Mouse (Mus musculus): ENCODE data around the gene Gpd2. TPM values are rescaled to one million over a fixed set of nuclear protein-coding genes. Genes with fewer than 3 reads are reported as not detected.

The Gpd2 gene
- 100 to 1,000 TPM; 155 to 233 TPM for total RNA-seq (2021)
- long read RNA-seq, experiment 1, full-length matches to known transcripts = 20 of 289 reads
- long read RNA-seq, experiment 1, partial matches to known transcripts = 17 of 289 reads
- long read RNA-seq, experiment 1, other reads (novel, unspliced or antisense) = 252 of 289 reads
- long read RNA-seq, experiment 2, full-length matches to known transcripts = 22 of 297 reads
- long read RNA-seq, experiment 2, partial matches to known transcripts = 23 of 297 reads
- long read RNA-seq, experiment 2, other reads (novel, unspliced or antisense) = 252 of 297 reads

DNA sequence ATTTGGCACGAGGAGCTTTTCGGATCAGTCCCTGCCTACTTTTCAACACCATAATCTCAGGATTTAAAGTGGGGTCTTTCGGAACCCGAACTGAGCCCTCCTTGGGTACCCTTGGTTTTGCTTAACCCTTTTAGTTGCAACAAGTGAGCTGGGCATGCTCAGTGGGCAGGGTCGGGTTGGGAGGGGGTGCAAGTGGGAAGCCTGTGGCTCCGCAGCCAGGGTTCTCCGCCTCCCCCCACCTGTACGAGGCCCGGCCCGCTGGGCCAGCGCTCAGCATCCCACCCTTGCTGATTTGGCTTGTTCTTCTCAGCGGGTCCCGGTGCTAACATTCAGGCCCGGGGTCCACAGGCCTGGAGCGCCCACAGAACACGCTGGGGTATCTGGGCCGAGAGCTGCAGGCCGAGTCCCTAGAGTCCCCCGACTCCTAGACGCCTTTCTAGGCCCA lies at the start of gene Gpd2:
Gpd2 (plus strand) TSS at position 161 of the 445 bp plus-strand sequence.
- H3K4me3 ChIP-seq = peak within 1 kb of the TSS; percentile 86
- peak within 1 kb of the TSS; percentile 99 for H3K27ac ChIP-seq
- TF ChIP-seq CTCF (IDR thresholded peaks at IDR 0.05) = no peak
- no peak for DNase-seq
- intact Hi-C loops (cut with DNase I) = loop anchor here (10.0 kb wide), 2 partner anchors 67 to 113 kb away; partner anchors contain the start of gene Nr4a2

DNA sequence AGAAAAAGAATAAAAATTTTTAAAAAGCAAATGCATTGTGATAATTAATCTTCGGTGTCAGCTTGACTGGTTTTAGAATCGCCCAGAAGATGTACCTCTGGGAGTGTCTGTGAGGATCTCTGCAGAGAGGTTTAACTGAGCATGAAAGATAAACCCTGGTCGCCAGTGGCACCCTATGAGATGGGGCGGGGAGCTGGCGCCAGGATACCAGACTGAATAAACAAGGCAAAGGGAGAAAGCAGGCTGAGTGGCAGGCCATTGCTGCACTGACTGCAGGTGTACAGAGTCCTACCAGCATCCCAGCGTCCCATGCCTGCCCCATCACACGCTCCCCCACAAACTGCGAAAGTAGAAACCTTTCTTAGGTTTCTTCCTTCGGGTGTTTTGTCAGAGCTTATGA lies 49.2 kb upstream of the Gpd2 start:
- Histone ChIP-seq H3K27ac (no peak overlapping the region), H3K4me3 (no peak overlapping the region)
- TF ChIP-seq CTCF (IDR thresholded peaks at IDR 0.05) = no peak
- intact Hi-C loops (cut with DNase I) = no loop called here
- no peak for DNase-seq

DNA sequence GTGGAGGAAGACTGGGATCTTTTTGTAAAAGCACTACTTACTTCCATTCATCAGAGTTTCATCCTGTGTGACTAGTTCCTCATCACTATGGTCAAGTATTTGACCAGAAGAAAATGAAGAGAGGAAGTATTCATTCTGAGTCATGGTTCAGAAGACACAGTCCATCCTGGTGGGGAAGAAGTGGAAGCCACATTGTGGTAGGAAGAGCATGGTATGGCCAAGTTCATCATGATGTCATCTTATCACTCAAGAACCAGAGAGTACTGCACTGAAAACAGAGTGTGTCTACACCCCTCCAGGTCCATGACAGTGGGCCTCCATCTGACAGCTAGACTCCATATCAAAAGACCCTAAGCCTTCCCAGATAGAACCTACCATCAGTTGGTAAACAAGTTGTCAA lies 46.6 kb upstream of the Gpd2 start:
- TF ChIP-seq CTCF (IDR thresholded peaks at IDR 0.05) = no peak
- DNase-seq = no peak
- Histone ChIP-seq H3K4me3 (no peak overlapping the region), H3K27ac (no peak overlapping the region)
- intact Hi-C loops (cut with DNase I) = no loop called here

DNA sequence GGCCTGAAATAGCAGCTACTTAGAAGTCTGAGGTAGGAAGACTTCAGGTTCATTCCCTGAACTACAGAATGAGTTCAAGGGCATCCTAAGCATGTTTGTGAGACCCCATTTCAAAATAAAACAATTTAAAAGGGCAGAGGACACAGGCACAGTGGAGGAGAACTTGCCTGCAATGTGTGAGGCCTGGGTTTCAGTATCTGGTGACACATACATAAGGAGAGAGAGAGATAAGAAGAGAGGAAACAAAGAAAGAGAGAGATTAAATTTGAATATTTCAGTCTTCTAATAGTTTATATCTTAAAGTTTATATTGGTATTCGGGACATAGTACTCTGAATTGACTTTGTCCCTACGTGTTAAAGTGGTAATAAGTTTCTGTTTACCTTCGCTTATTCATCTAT lies 38.4 kb upstream of the Gpd2 start:
- Histone ChIP-seq H3K27ac (peak overlapping the region; percentile 25; the same call in 1 of the 2 replicates), H3K4me3 (no peak overlapping the region)
- intact Hi-C loops (cut with DNase I) = no loop called here
- TF ChIP-seq CTCF (IDR thresholded peaks at IDR 0.05) = no peak
- no peak for DNase-seq

DNA sequence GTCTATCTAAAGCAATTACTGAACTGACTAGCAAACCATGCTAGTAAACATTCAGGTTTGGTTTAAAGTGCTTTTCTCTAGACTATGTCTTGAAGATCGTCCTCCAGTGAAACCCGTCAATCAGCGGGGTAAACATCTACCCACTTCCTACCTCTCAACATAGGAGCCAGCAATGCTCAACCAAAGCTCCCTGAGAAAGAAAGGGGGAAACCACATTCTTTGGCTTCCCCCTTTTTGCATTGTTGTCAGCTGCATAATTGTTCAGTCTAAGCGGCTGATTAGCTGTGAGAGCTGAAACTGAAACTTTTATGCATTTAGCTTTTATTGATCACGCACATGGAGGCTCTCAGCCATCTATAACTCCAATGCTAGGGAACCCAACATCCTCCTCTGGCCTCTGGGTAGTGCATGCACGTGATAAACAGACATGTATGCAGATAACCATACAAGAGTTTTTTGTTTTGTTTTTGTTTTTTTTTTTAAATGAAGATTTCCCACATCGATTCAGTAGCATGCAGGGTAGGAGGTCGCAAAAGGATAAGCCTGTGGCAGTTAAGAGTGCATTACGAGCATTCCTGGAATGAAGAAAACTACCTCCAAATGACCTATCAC lies 28.9 kb upstream of the Gpd2 start:
- no peak for TF ChIP-seq CTCF (IDR thresholded peaks at IDR 0.05)
- no peak for DNase-seq
- H3K27ac ChIP-seq = no peak overlapping the region
- no peak overlapping the region for H3K4me3 ChIP-seq
- intact Hi-C loops (cut with DNase I) = no loop called here

DNA sequence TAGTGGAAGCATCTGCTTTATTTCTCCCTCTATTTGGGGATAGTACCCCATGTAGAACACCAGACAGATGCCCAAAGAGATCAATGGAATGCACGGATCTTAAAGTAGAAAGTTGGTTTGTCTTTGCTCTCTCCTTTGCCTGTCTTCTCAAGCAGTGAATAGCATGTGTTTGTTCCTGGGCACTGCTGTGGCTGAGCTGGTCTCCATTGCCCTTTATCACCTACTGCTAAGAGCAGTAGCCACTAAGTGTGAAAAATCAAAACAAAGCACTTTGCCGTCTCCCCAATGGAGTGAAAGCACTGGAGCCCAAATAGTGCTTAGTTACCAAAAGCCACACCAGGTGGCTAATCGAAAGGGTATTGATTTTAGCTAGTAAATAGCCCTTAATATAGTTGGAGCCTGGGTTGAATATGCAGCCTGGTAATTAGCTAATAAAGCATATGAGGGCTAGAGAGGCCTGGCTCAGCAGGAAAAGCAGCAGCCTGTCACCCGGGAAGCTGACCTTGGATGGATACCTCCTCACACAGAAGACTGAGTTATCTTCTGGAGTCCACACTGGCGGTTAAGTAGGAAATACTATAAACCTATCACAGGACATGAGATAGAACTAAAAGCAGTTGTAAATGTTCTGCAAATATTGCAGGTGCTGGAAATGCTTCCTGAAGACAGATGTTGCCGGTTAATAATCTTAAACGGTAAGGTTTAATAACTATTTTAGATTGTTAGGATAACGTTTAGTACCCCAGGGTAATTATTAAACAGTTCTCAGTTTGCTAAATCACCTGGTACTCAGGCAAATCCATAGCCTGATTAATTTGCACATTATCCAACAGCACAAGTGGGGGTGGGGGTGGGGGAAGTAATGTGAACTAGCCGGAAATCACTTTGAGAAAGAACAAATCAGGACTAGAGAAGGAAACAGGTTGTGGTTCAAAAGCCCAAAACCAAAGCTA lies 26.1 kb upstream of the Gpd2 start:
- no peak for TF ChIP-seq CTCF (IDR thresholded peaks at IDR 0.05)
- no peak for DNase-seq
- H3K27ac ChIP-seq = no peak overlapping the region
- intact Hi-C loops (cut with DNase I) = no loop called here
- H3K4me3 ChIP-seq = no peak overlapping the region

DNA sequence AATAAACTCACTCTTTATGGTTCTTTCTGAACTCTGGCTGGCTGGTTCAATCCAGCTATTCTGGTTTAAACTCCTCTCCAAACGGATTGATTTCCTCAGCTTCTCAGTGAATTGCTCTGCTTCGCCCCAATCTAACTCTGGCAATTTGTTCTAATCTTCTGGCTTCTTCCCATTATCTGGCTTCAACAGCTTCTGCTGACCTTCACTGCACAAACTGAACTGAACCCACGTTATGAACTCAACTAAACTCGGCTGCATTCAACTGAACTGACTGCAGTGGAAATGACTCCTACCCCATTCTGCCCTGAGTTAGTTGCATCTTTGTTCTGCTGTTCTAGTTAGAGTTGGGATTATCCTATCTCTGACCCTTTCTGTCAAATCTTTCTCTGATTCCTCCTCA lies 24.1 kb upstream of the Gpd2 start:
- DNase-seq = no peak
- Histone ChIP-seq H3K27ac (no peak overlapping the region), H3K4me3 (no peak overlapping the region)
- TF ChIP-seq CTCF (IDR thresholded peaks at IDR 0.05) = no peak
- intact Hi-C loops (cut with DNase I) = no loop called here

DNA sequence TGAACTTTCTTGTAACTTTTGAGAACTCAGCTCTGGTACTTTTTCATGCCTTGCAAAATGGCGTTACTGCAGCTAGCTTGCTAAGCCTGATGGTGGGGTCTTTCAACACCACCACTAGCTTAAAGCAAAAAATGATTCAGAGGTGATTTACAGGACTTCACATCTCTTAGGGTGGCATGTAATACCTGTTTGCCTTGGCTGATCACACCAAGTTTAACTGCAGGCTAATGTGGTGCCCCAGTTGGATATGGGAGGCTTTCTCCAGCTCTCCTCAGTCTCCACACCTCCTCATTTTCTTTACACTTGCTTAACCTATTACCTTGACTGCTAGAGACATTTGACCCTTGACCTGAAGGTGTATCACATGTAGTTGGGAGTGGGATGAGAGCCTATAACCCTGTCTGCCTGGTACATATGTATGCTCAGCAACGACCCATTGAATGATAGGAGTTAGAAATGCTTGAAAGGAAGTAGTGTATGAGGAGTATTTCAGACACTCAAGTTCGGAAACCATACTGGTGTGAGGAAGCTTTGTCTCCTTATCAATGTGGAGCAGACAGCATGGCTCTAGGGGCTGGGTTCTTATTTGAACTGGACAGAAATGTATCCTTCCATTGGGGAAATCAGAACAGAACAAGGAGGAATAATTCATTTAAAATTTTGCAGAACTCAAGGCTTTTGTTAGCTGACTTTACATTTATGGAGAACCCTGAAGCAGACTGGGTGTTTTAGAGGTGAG lies 14.0 kb upstream of the Gpd2 start:
- TF ChIP-seq CTCF (IDR thresholded peaks at IDR 0.05) = no peak
- Histone ChIP-seq H3K4me3 (no peak overlapping the region), H3K27ac (no peak overlapping the region)
- intact Hi-C loops (cut with DNase I) = no loop called here
- DNase-seq = no peak

DNA sequence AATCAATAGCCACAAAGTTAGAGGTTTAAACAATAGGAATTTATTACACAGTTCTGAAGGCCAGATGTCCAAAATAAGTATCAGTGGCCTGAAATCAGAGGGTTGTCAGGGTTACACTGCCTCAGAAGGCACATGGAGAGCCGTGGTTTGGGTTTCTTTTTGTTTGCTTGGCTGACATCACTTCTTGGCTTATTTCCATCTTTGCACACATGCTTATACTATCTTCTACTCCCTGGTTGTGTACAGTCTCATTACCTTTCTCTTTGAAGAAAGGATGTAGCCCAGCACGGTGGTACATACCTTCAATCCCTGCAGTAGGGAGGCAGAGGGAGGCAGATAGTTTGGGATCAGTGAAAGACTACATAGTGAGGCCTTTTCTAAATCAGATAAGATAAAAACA lies 12.2 kb upstream of the Gpd2 start:
- Histone ChIP-seq H3K27ac (no peak overlapping the region), H3K4me3 (no peak overlapping the region)
- DNase-seq = no peak
- intact Hi-C loops (cut with DNase I) = no loop called here
- no peak for TF ChIP-seq CTCF (IDR thresholded peaks at IDR 0.05)

DNA sequence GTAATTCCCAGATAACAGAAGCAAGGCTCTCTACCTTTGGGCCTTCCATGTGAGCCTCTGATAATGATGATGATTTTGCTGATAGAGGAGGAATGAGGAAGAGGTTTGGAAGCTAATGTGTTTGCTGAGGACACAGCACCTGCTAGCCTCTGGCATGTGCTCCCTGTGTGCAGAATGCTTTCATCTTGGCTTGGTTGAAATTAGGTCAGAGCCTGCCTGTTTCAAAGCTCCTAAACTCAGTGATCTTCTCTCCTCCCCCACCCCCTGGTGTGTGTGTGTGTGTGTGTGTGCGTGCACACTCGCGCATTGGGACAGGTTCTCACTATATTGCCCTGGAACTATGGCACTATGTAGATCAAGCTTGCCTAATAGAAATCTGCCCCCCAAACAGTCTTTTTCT lies 10.0 kb upstream of the Gpd2 start:
- no peak for TF ChIP-seq CTCF (IDR thresholded peaks at IDR 0.05)
- intact Hi-C loops (cut with DNase I) = no loop called here
- DNase-seq = peak; percentile 29
- Histone ChIP-seq H3K27ac (no peak overlapping the region), H3K4me3 (no peak overlapping the region)

DNA sequence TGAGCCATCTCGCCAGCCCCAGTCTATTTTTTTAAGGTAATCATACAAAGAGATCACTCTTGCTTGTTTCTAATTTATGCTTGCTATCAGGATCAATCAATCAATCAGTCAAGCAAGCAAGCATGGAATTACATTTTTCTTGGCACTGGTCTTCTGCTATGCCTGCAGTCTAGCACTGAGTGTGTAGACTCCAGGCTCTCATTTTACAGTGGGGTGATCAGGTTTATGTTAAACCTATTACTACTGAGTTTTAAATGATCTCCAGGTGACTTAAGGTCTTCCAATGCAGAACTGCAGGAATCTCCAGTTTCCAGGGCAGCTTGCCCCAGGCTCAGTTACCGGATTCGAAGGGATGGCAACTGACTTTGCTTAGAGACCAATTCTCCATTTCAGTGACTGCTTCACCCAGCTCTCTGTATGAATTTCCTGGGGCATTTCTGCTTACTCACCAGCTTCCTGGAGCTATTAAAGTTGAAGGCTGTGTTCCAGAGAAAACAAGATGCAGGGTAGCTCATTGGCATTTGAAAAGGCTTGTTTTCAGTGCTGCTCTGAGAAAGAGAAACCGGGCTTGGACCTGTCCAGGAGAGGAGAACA lies 7.7 kb upstream of the Gpd2 start:
- no peak for TF ChIP-seq CTCF (IDR thresholded peaks at IDR 0.05)
- H3K4me3 ChIP-seq = no peak overlapping the region
- H3K27ac ChIP-seq = peak overlapping the region; percentile 85
- intact Hi-C loops (cut with DNase I) = loop anchor here (10.0 kb wide), 2 partner anchors 75 to 105 kb away; partner anchors contain the start of gene Nr4a2
- peak; percentile 73 for DNase-seq

DNA sequence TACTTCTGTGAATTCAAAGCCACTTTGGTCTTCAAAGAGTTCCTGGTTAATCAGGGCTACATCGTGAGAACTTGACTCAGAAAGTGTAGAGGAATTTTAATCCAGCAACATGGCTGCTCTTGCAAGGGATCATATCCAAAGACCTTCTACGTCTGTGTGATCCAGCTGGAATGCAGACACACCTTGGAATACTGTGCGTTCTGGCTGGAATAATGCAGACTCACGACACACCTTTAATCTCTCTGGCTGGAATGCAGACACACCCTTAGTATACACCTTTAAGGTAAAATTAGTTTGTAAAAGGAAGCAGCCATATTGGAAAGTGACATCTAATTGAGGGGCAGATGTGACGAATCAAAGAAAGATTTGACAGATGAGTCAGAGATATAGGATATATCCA lies 6.0 kb upstream of the Gpd2 start:
- Histone ChIP-seq H3K27ac (no peak overlapping the region), H3K4me3 (no peak overlapping the region)
- intact Hi-C loops (cut with DNase I) = loop anchor here (10.0 kb wide), 2 partner anchors 73 to 107 kb away; partner anchors contain the start of gene Nr4a2
- no peak for TF ChIP-seq CTCF (IDR thresholded peaks at IDR 0.05)
- no peak for DNase-seq
